Mouse (Mus musculus) embryonic facial prominence, embryonic 11.5 days (tissue): ENCODE measurements at regions not wholly inside any gene's neighbourhood (a gene's known extent, or its start where the extent isn't known, plus 50 kb on each side); places are given as distances from the start of the nearest gene placed in this dataset.

Source experiments
- ATAC-seq: fragments of 200-750 bp; cut with Nextera tagmentation; replicated peaks from 2 replicates; pipeline ENCODE4 v1.8.0; 2017; ENCODE audit warnings: low read depth; ENCODE audit not compliant: insufficient number of reproducible peaks, low FRiP score, low TSS enrichment
- DNase-seq: peaks from one replicate; pipeline ENCODE4 v3.0.0-alpha.2; 2015; ENCODE audit warnings: low spot score
- H3K27ac ChIP-seq: fragments of 300-500 bp; sonication (generic); replicated peaks from 2 replicates; pipeline ENCODE4 v1.5.1; 2014; ENCODE audit warnings: mild to moderate bottlenecking, low read depth, low read length, control low read depth
- H3K27me3 ChIP-seq: fragments of 300-500 bp; sonication (generic); 2 replicates; pipeline ENCODE4 v1.6.1; 2014; ENCODE audit warnings: mild to moderate bottlenecking, low read length, moderate library complexity, mixed read lengths; ENCODE audit not compliant: control insufficient read depth, insufficient read depth
- H3K36me3 ChIP-seq: fragments of 300-500 bp; sonication (generic); replicated peaks from 2 replicates; pipeline ENCODE4 v1.6.1; 2014; ENCODE audit warnings: low read depth, mild to moderate bottlenecking, low read length, moderate library complexity, mixed read lengths; ENCODE audit not compliant: control insufficient read depth, insufficient read depth
- H3K4me1 ChIP-seq: fragments of 300-500 bp; sonication (generic); 2 replicates; pipeline ENCODE4 v1.6.1; 2014; ENCODE audit warnings: low read length, mixed read lengths; ENCODE audit not compliant: control insufficient read depth, insufficient read depth
- H3K4me2 ChIP-seq: fragments of 300-500 bp; sonication (generic); 2 replicates; pipeline ENCODE4 v1.6.1; 2014; ENCODE audit warnings: low read depth, mild to moderate bottlenecking, control low read depth, low read length, moderate library complexity
- H3K4me3 ChIP-seq: fragments of 300-500 bp; sonication (generic); 2 replicates; pipeline ENCODE4 v1.5.1; 2014; ENCODE audit warnings: low read depth, low read length, control low read depth
- H3K9ac ChIP-seq: fragments of 300-500 bp; sonication (generic); replicated peaks from 2 replicates; pipeline ENCODE4 v1.6.1; 2014; ENCODE audit warnings: mild to moderate bottlenecking, control low read depth, low read length
- H3K9me3 ChIP-seq: fragments of 300-500 bp; sonication (generic); replicated peaks from 2 replicates; pipeline ENCODE4 v1.6.1; 2016; ENCODE audit warnings: mild to moderate bottlenecking, low read length, inconsistent platforms, mixed read lengths; ENCODE audit not compliant: control insufficient read depth
- WGBS: fragments of 180-500 bp; shearing (Covaris S2); extraction: QIAGEN DNeasy Blood & Tissue Kit; methylation state at CpG from one replicate; pipeline ENCODE4 v1.1.7; 2014; 5-methylcytosine and 5-hydroxymethylcytosine counted together

DNA sequence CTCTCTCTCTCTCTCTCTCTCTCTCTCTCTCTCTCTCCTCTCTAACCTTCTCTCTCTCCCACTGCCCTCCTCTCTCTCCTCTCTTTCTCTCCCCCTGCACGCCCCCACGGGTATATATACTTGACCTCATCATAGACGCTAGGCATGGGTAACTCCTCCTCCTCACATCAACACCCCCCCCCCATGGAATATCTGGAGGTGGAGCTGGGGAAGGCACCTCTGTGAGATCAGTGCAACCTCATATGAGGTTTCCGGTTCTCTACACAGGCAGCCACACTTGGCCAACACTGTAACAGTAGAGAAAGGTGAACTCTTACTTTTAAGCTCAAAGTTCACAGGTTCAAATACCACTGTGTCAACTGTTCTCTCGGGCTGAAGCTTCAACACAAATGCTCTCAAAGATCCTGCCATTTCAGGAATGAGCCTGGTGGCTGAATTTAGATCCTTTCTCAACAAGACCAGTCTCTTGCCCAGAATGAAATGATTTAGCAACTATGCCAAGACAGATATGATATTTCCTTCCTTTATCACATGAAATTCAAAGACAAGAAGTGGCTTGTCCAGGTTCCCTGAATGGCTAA lies 172.1 kb upstream of the Bcl6 start:
- no peaks in the 10 kb centered on the region for H3K4me1 ChIP-seq
- H3K27ac ChIP-seq, result no peak overlapping the region
- 83% methylated on average over 5 of the region's 5 CpGs for WGBS
- no peaks in the 10 kb centered on the region for H3K27me3 ChIP-seq
- DNase-seq (no peak), ATAC-seq (no peak)
- H3K9ac ChIP-seq, result no peak overlapping the region
- H3K36me3 ChIP-seq, result no peaks in the 10 kb centered on the region
- H3K4me3 ChIP-seq, result no peak overlapping the region
- no peaks in the 10 kb centered on the region for H3K9me3 ChIP-seq
- no peak overlapping the region for H3K4me2 ChIP-seq

DNA sequence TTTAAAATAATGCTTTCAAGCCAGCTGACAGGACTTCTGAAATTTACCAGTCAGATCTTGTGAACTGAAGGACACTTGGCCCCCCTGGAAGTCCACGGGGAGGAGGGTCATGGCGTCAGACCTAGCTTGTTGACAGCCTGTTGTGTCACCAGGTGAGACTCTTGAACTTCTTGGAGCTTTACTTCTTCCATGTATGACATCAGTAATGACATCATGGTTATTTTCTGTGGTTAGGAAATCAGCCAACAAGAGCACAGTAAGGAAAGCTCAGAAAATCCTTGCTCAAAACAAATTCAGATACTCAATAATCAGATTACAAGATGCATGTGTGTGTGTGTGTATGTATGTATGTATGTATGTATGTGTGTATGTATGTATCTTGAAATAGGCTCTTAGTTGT lies 170.7 kb upstream of the Bcl6 start:
- H3K9me3 ChIP-seq, result no peaks in the 10 kb centered on the region
- no peak overlapping the region for H3K9ac ChIP-seq
- ATAC-seq (no peak), DNase-seq (no peak)
- no peak overlapping the region for H3K4me3 ChIP-seq
- no peaks in the 10 kb centered on the region for H3K27me3 ChIP-seq
- no peak overlapping the region for H3K27ac ChIP-seq
- no peaks in the 10 kb centered on the region for H3K4me1 ChIP-seq
- no peaks in the 10 kb centered on the region for H3K36me3 ChIP-seq
- 74% methylated on average over 2 of the region's 2 CpGs for WGBS
- no peak overlapping the region for H3K4me2 ChIP-seq

- DNase-seq (no peak), ATAC-seq (no peak)
- no peak overlapping the region for H3K4me3 ChIP-seq
- H3K4me1 ChIP-seq, result no peaks in the 10 kb centered on the region
- WGBS, result 93% methylated on average over 2 of the region's 2 CpGs
- no peak overlapping the region for H3K9ac ChIP-seq
- no peaks in the 10 kb centered on the region for H3K36me3 ChIP-seq
- H3K27me3 ChIP-seq, result no peaks in the 10 kb centered on the region
- no peaks in the 10 kb centered on the region for H3K9me3 ChIP-seq
- H3K27ac ChIP-seq, result no peak overlapping the region
- H3K4me2 ChIP-seq, result no peak overlapping the region
Observed at GRCm38 (mm10) chr16:24157753-24158152, 169.1 kb upstream of the Bcl6 start.

DNA sequence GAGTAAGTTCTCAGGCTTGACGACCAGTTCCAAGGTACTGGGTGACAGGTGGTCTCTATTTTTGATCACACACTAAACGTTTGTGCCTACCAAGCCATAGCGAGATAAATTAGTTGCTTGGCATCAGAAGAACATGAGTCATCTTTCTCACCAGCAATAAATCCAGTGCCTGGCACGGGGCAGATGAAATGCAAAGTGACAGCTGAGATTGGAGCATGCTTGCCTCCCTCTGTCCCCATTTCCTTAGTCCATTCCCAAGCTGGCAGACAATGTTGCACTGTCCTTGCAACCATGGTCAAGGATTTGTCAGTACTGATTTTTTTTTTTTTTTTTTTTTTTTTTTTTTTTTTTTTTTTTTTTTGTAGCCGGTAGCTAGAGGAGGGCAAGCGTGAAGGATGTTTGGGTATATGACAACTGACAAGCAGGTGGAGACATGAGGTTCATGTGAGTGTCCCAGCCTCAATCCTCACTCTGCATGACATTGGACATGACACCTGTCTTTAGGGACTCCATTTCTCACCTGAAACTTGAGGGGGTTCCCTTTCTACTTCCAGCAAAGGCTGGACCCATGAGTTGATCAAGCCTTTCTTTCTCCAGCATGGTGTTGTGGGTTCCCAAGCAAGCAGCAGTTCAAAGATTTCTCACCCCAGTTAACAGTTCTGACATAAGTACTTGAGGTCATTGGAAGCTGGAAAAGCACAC lies 168.2 kb upstream of the Bcl6 start:
- WGBS, result 84% methylated on average over 6 of the region's 6 CpGs
- Histone ChIP-seq H3K4me3 (no peak overlapping the region), H3K27me3 (no peaks in the 10 kb centered on the region), H3K9me3 (no peaks in the 10 kb centered on the region), H3K9ac (no peak overlapping the region), H3K4me2 (no peak overlapping the region), H3K36me3 (no peaks in the 10 kb centered on the region), H3K27ac (no peak overlapping the region), H3K4me1 (no peaks in the 10 kb centered on the region)
- DNase-seq, result no peak
- no peak for ATAC-seq

- no peaks in the 10 kb centered on the region for H3K9me3 ChIP-seq
- no peak overlapping the region for H3K9ac ChIP-seq
- no peaks in the 10 kb centered on the region for H3K4me1 ChIP-seq
- WGBS, result 66% methylated on average over 4 of the region's 4 CpGs
- no peak overlapping the region for H3K4me3 ChIP-seq
- ATAC-seq, result no peak
- H3K27ac ChIP-seq, result no peak overlapping the region
- DNase-seq, result no peak
- H3K4me2 ChIP-seq, result no peak overlapping the region
- no peaks in the 10 kb centered on the region for H3K36me3 ChIP-seq
- H3K27me3 ChIP-seq, result no peaks in the 10 kb centered on the region
Observed at GRCm38 (mm10) chr16:24154816-24155357, 166.2 kb upstream of the Bcl6 start.

DNA sequence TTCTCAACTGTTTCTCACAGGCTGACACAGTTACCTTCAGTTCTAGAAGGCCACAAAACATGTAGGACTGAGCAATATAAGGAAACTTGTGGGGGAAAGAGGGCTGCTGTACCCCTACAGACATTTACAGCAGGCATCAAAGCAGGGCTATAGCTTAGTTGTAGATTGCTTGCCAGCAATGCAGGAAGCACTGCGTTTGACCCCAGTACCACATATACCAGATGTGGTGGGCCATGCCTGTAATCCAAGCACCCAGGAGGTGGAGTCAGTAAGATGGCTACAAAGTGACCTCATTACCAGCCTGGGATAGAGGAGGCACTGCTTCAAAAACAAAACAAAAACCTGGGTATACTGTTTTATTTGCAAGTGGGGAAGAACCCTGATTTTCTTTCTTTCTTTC lies 165.3 kb upstream of the Bcl6 start:
- Histone ChIP-seq H3K4me3 (no peak overlapping the region), H3K27ac (no peak overlapping the region), H3K36me3 (no peaks in the 10 kb centered on the region), H3K27me3 (no peaks in the 10 kb centered on the region), H3K9me3 (no peaks in the 10 kb centered on the region), H3K9ac (no peak overlapping the region), H3K4me2 (no peak overlapping the region), H3K4me1 (no peaks in the 10 kb centered on the region)
- ATAC-seq (no peak), DNase-seq (peak; percentile 66)
- WGBS, result 37% methylated on average over 1 of the region's 1 CpGs

GRCm38 (mm10) chr16:24151831-24152247 lies 163.2 kb upstream of the Bcl6 start:
- no peaks in the 10 kb centered on the region for H3K27me3 ChIP-seq
- WGBS, result 82% methylated on average over 7 of the region's 7 CpGs
- H3K4me3 ChIP-seq, result no peak overlapping the region
- H3K27ac ChIP-seq, result no peak overlapping the region
- no peaks in the 10 kb centered on the region for H3K36me3 ChIP-seq
- H3K9ac ChIP-seq, result no peak overlapping the region
- no peaks in the 10 kb centered on the region for H3K4me1 ChIP-seq
- no peak for DNase-seq
- no peak for ATAC-seq
- no peak overlapping the region for H3K4me2 ChIP-seq
- no peaks in the 10 kb centered on the region for H3K9me3 ChIP-seq

GRCm38 (mm10) chr16:24151178-24151725 lies 162.6 kb upstream of the Bcl6 start:
- DNase-seq (no peak), ATAC-seq (no peak)
- no peaks in the 10 kb centered on the region for H3K36me3 ChIP-seq
- no peaks in the 10 kb centered on the region for H3K9me3 ChIP-seq
- H3K4me1 ChIP-seq, result no peaks in the 10 kb centered on the region
- no peak overlapping the region for H3K4me2 ChIP-seq
- no peaks in the 10 kb centered on the region for H3K27me3 ChIP-seq
- no peak overlapping the region for H3K27ac ChIP-seq
- WGBS, result 70% methylated on average over 7 of the region's 7 CpGs
- H3K9ac ChIP-seq, result no peak overlapping the region
- no peak overlapping the region for H3K4me3 ChIP-seq
